Mouse (Mus musculus): ENCODE results near the gene Muc2.

Muc2 gene

DNA sequence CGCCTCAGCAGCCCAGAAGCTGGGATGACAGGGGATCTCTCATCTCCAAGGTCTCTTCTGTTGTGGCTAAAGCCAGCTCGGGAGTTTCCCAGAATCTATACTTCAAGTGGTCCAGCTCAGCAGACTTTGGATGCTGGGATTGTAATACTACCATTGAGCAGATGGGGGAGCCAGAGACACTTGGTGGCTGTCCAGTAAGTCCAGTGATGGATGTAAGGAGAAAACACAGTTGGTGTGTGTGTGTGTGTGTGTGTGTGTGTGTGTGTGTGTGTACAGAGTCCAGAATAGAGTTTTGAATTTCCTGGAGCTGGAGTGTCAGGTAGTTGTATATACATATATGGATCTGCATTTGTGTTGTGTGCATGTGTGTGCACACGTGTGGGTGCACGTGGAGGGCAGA is 65.7 kb downstream of the Muc2 start:
- in situ Hi-C loops (cut with MboI, MseI) = loop anchor here (5.0 to 10.0 kb wide), 3 partner anchors 169 to 621 kb away; no protein-coding TSS in a partner anchor

DNA sequence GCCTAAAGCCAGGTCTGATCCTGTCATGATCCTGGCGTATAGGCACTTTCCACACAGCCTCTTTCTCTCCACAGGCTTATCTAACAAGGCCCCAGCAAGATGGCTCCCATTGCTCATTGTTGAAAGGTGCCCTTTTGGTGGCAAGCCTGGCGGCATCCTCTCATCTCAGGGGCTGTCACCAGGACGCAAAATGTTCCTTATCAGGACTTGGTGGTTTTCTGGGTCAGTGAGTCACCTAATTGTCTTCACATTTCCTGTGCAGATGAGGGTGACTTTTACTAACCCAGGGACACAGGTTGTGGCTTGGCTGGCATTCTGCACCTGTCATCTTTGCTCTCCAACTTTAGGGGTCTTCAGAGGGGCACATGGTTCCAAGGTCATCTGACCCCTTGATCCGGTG is 68.2 kb downstream of the Muc2 start:
- in situ Hi-C loops (cut with MboI, MseI) = loop anchor here (5.0 to 10.0 kb wide), 3 partner anchors 167 to 623 kb away; no protein-coding TSS in a partner anchor

DNA sequence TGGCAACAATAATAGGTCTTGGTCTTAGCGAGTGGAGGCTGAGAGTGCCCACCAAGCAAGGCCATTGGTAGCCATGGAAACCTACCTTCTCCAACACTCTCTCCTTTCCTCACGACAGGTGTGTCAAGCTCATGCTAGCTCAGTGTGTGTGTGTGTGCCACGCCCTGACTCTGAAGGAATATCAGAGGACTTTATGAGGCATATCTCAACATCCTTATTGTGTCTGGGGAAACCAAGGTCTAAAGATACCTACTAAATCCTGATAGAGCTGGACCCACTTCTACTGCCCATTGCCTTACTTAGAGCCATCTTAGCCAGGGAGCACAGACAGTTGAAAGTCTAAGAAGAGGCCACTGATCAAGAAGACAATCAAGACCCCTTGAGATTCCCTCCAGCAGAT is 80.4 kb downstream of the Muc2 start:
- in situ Hi-C loops (cut with MboI, MseI) = no loop called here

DNA sequence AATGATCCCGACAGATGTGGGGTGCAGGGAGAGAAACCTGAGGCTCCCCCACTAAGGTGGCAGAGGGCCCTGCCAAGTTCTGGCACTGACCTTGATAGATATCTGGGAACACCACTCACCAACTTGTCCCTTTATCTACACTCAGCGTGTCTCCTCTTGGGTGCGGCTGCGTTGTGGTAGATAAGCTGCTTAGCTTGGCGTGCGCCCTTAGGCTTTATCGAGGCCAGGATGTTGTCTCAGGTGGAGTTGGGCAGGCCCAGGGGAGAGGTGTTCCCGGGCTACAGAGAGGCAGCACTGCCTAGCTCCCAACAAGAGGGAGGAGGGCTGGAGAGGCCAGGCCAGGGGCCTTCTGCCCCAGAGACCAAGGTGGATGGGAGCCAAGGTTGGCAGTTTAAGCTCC is 80.8 kb downstream of the Muc2 start:
- in situ Hi-C loops (cut with MboI, MseI) = no loop called here

- in situ Hi-C loops (cut with MboI, MseI) = no loop called here
Observed at GRCm38 (mm10) chr7:141772058-141772557, 82.0 kb downstream of the Muc2 start.

GRCm38 (mm10) chr7:141774855-141775254 is 84.7 kb downstream of the Muc2 start:
- in situ Hi-C loops (cut with MboI, MseI) = no loop called here

DNA sequence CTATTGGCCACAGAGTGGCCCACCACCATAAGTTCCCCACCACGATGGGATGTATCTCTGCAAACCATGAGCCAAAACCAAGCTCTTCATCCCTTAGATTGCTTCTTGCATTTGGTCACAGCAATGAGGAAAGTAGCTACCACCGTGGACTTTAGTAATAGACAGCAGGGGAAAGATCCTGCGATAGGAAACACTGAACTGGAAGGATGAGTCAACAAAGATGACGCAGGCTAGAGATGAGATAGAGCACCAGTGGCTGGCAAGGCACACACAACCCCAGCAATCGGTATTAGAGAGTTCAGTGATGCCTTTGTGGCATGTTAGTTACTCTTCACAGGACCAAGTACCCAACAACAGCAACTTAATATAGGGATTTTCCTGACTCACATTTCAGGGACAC is 86.1 kb downstream of the Muc2 start:
- in situ Hi-C loops (cut with MboI, MseI) = no loop called here

DNA sequence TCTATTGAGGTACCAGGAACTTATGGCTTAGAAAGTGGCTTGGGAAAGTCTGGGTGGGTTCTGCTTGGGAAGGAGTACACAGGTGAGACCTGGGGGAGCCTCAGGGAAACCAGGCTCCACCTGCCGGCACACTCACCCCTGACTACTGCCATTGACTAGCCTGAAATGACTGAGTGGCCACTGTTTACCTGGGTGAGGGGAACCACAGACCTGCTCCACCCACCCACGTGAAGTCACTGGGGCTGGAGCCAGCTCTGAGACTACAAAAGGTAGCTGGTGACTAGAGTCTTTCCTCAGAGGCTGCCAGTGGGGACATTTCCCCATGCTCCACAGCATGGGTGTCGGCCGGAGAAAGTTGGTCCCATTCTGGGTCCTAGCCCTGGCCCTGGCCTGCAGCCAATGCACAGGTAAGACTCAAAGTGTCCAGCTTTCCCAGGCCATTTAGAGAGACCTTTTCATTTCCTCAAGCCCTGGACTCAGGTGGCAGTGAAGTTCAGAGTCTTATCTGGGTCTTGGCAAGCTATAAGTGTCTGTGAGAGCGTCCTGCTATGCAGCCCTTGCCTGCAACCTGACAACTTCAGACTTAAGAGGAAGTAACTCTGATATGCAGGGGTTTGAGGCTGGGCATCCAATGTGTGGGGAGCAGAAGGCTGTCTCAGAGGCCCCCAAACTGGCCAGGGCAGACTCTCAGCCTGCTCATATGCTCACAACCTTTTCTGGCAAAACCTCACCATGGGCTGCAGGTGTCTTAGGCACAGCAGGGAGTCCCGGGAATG is 98.7 kb downstream of the Muc2 start, which contains the start of gene Muc5ac:
Gene Muc5ac, plus strand, starts transcription at position 296 of the 776 bp plus-strand sequence.
- in situ Hi-C loops (cut with MboI, MseI) = no loop called here

DNA sequence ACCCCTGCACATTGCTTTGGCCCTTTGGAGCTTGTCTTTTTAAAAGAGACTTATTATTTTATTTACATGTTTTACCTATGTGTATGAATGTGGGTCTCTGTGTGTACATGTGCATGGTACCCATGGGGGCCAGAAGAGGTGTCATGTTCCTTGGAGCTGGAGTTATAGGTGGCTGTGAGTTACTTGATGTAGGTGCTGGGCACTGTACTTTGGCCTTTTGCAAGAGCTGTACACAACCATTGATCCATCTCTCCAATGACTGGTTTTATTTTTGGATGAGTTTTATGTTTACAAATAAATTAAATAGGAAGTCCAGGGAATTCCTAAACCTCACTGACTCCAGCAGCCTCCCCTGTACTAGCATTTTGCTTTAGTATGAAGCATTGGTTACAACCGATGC is 104.1 kb downstream of the Muc2 start:
- in situ Hi-C loops (cut with MboI, MseI) = loop anchor here (5.0 kb wide), 1 partner anchor 47 kb away; no protein-coding TSS in a partner anchor

DNA sequence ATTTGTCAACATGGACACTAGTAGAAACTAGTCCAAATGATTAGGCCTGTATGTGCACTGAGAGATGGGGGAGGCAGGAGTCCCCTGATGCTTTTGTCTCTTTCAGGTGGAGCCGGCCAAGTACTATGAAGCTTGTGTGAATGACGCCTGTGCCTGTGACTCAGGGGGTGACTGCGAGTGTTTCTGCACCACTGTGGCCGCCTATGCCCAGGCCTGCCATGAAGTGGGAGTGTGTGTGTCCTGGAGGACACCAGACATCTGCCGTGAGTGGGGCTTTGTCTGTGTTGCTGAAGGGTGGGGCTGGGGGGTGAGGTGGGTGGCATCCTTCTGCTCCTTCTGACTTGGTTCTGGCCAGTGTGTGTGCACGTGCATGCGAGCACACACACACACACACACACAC is 113.1 kb downstream of the Muc2 start:
- in situ Hi-C loops (cut with MboI, MseI) = no loop called here

Data from T-helper 1 cell (primary cell).